ENCODE assay signal across 8 mouse cellular contexts in genomic region chr11:97988530-97989096, GRCm38 (mm10). TPM values are rescaled to one million over a fixed set of nuclear protein-coding genes. Genes with fewer than 3 reads are reported as not detected.
DNase-seq lines count a peak whose midpoint lies in the region; ATAC-seq and TF ChIP-seq lines count a peak whose summit lies in the region.

No protein-coding gene starts in this region.

- peaks cover 41% of the 10 kb centered on the region for H3K27me3 ChIP-seq in heart, embryonic 11.5 days (ENCODE audit: control insufficient read depth, insufficient read depth, low read length)
- H3K27me3 ChIP-seq in kidney, embryonic 15.5 days: peaks cover 31% of the 10 kb centered on the region

- TF ChIP-seq POLR2A in brain, embryonic 14.5 days (IDR thresholded peaks at IDR 0.05; ENCODE audit: borderline replicate concordance, extremely low read depth, insufficient read depth, insufficient read length, poor library complexity, severe bottlenecking): no peak

- DNase-seq in CD4-positive, CD25-positive, alpha-beta regulatory T cell, adult 2 months (ENCODE audit: low read depth, low spot score): peak; percentile 92
- peak; percentile 94 for DNase-seq in brain, embryonic 14.5 days (ENCODE audit: low read depth)
- DNase-seq in liver: peak; percentile 92
- DNase-seq in monocyte, adult 2 months (ENCODE audit: low read depth in 1 of 2, low spot score in 2 of 2): peak; percentile 73 to 86
- peak; percentile 79 to 80 for DNase-seq in spleen, postnatal 14 days (ENCODE audit: low spot score in 2 of 2)

- no peaks in the 10 kb centered on the region for H3K9me3 ChIP-seq in heart, embryonic 11.5 days (replicated peaks; ENCODE audit: control insufficient read depth, low read length)
- no peaks in the 10 kb centered on the region for H3K9me3 ChIP-seq in kidney, embryonic 15.5 days (replicated peaks)

- ATAC-seq in erythroblast, adult 5-6 weeks (replicated peaks; ENCODE audit: low FRiP score, poor library complexity, severe bottlenecking): peak; percentile 67
- peak; percentile 85 for ATAC-seq in heart, embryonic 11.5 days (replicated peaks; ENCODE audit: insufficient number of reproducible peaks, low FRiP score, low TSS enrichment)
- peak; percentile 84 for ATAC-seq in kidney, embryonic 15.5 days (replicated peaks; ENCODE audit: low FRiP score)

- peak overlapping the region; percentile 86 for H3K27ac ChIP-seq in heart, embryonic 11.5 days (ENCODE audit: low read depth, low read length)
- peak overlapping the region; percentile 93 for H3K27ac ChIP-seq in kidney, embryonic 15.5 days

- H3K4me3 ChIP-seq in heart, embryonic 11.5 days (ENCODE audit: low read depth, low read length): peak overlapping the region; percentile 90
- H3K4me3 ChIP-seq in kidney, embryonic 15.5 days (replicated peaks): peak overlapping the region; percentile 87

- TF ChIP-seq CTCF in brain, embryonic 14.5 days (IDR thresholded peaks at IDR 0.05; ENCODE audit: borderline replicate concordance, extremely low read depth, insufficient read depth, insufficient read length): no peak

- H3K9ac ChIP-seq in heart, embryonic 11.5 days (ENCODE audit: low read depth, low read length): peak overlapping the region; percentile 88
- peak overlapping the region; percentile 81 for H3K9ac ChIP-seq in kidney, embryonic 15.5 days

- H3K4me1 ChIP-seq in heart, embryonic 11.5 days (ENCODE audit: control insufficient read depth, insufficient read depth, low read length): peaks cover 17% of the 10 kb centered on the region
- H3K4me1 ChIP-seq in kidney, embryonic 15.5 days: peaks cover 37% of the 10 kb centered on the region

- under 1% methylated on average over 26 of the region's 26 CpGs for WGBS in heart, embryonic 11.5 days (ENCODE audit: insufficient replicate concordance)
- 0% methylated on average over 26 of the region's 26 CpGs for WGBS in kidney, embryonic 15.5 days

- no peaks in the 10 kb centered on the region for H3K36me3 ChIP-seq in heart, embryonic 11.5 days (ENCODE audit: control insufficient read depth, insufficient read depth, low read length)
- H3K36me3 ChIP-seq in kidney, embryonic 15.5 days: no peaks in the 10 kb centered on the region

- H3K4me2 ChIP-seq in heart, embryonic 11.5 days: peak overlapping the region; percentile 77
- peak overlapping the region; percentile 90 for H3K4me2 ChIP-seq in kidney, embryonic 15.5 days

RNA-seq across cellular contexts. Expression of gene Plxdc1, which starts 2.4 kb away (rescaled TPM):
- 0.67 and 0.90 TPM in 2 replicates for polyA plus RNA-seq in brain, embryonic 14.5 days (2012; rRNA removed)
- 2.1 TPM in 1 of 2 replicates, not detected in the other for total RNA-seq in erythroblast, adult 5-6 weeks (2015; ENCODE audit: low replicate concordance)
- total RNA-seq in erythroblast, adult 5-6 weeks (2017; ENCODE audit: low replicate concordance): 1.0 and 1.8 TPM in 2 replicates
- polyA plus RNA-seq in heart, embryonic 11.5 days (2014; fragmentation: Nextera tagmentation; extraction: Ambion mirVana): 0.14 TPM in 1 of 2 replicates, not detected in the other
- 1.7 and 2.0 TPM in 2 replicates for polyA plus RNA-seq in kidney, embryonic 15.5 days (2015; fragmentation: Nextera tagmentation; extraction: Ambion mirVana)

RNA-seq across cellular contexts. Expression of gene Arl5c, which starts 7.4 kb away (rescaled TPM):
- 0.89 and 1.1 TPM in 2 replicates for polyA plus RNA-seq in brain, embryonic 14.5 days (2012; rRNA removed)
- total RNA-seq in erythroblast, adult 5-6 weeks (2015; ENCODE audit: low replicate concordance): 0.96 and 5.9 TPM in 2 replicates
- total RNA-seq in erythroblast, adult 5-6 weeks (2017; ENCODE audit: low replicate concordance): 1.5 and 2.6 TPM in 2 replicates
- polyA plus RNA-seq in heart, embryonic 11.5 days (2014; fragmentation: Nextera tagmentation; extraction: Ambion mirVana): 7.2 and 8.0 TPM in 2 replicates
- 9.9 and 10.1 TPM in 2 replicates for polyA plus RNA-seq in kidney, embryonic 15.5 days (2015; fragmentation: Nextera tagmentation; extraction: Ambion mirVana)

RNA-seq across cellular contexts. Expression of gene Cacnb1, which starts 34.2 kb away (rescaled TPM):
- polyA plus RNA-seq in brain, embryonic 14.5 days (2012; rRNA removed): 60.8 and 90.1 TPM in 2 replicates
- total RNA-seq in erythroblast, adult 5-6 weeks (2015; ENCODE audit: low replicate concordance): not detected in 2 replicates
- 0.34 TPM in 1 of 2 replicates, not detected in the other for total RNA-seq in erythroblast, adult 5-6 weeks (2017; ENCODE audit: low replicate concordance)
- polyA plus RNA-seq in heart, embryonic 11.5 days (2014; fragmentation: Nextera tagmentation; extraction: Ambion mirVana): 5.0 and 6.1 TPM in 2 replicates
- polyA plus RNA-seq in kidney, embryonic 15.5 days (2015; fragmentation: Nextera tagmentation; extraction: Ambion mirVana): 14.6 and 15.2 TPM in 2 replicates

RNA-seq across cellular contexts. Expression of gene Rpl19, which starts 37.9 kb away (rescaled TPM):
- polyA plus RNA-seq in brain, embryonic 14.5 days (2012; rRNA removed): 1,103 and 1,209 TPM in 2 replicates
- 701 and 899 TPM in 2 replicates for total RNA-seq in erythroblast, adult 5-6 weeks (2015; ENCODE audit: low replicate concordance)
- total RNA-seq in erythroblast, adult 5-6 weeks (2017; ENCODE audit: low replicate concordance): 332 and 357 TPM in 2 replicates
- 855 and 888 TPM in 2 replicates for polyA plus RNA-seq in heart, embryonic 11.5 days (2014; fragmentation: Nextera tagmentation; extraction: Ambion mirVana)
- 1,072 and 1,152 TPM in 2 replicates for polyA plus RNA-seq in kidney, embryonic 15.5 days (2015; fragmentation: Nextera tagmentation; extraction: Ambion mirVana)

Comparison
In these comparisons a context has a peak if more than half of its experiments do, and no peak if none do; other contexts are left out.
1. Peak in every context shown above with its lines: DNase-seq, ATAC-seq, H3K4me3 ChIP-seq and H3K27ac ChIP-seq.